Mouse (Mus musculus): ENCODE measurements around the gene BC025920.

BC025920 gene

DNA sequence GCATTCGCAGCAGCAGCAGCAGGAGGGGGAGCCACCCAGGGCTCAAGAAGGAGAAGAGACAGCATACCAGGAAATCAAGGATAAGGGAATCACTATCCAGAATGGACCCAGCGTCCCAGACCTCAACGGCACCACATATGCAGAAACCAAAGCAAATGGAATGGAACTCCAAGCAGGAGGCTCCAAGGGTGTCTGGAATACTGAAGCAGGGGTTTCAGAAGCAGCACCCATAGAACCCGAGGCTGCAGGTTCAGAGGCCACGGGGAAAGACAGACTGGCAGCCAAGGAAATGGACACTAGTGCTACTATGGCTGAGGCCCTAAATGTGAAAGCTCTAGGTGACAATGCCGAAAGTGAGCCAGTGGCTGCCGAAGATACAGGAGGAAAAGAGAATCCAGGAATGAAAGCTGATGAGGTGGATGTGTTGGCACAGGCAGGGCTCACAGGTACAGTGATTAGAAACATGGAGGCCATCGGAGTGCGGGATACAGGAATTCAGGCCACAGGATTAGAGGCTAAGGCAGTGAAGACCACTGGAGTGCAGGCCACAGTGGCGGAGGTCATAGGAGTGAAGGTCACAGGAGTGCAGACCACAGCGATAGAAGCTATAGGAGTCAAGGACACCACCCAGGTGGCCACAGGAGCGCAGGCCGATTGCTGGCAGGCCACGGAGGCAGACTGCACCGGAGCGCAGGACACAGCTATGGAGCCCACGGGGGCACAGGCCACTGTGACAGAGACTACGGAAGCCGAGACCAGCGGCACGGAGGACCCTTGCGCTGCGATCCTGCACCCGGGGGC lies 36.8 kb downstream of the BC025920 start:
- no peak for DNase-seq (ENCODE audit: low read depth, low spot score)

DNA sequence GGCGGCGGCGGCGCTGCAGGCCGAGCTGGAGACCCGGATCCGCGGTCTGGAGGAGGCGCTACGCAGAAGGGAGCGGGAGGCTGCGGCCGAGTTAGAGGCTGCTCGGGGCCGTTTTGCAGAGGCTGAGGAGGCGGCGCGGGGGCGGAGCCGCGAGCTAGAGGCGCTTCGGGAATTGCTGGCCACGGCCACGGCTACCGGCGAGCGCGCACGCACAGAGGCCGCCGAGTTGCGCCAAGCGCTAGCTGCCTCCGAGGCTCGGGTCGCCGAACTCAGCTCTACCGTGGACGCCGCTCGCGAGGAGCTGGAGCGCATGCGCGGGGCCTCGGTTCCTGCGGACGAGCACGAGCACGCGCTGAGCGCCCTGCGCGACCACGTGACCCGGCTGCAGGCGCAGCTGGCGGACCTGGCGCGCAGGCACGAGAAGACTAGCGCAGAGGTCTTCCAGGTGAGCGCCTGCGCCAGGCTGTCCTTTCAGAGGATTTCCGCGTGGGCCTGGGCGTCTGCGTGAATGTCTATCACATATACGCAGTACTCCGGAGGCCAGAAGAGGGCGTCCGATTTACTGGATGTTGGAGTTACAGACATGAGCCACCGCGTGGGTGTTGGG lies 37.5 kb downstream of the BC025920 start:
- peak; percentile 95 for DNase-seq (ENCODE audit: low read depth, low spot score)

DNA sequence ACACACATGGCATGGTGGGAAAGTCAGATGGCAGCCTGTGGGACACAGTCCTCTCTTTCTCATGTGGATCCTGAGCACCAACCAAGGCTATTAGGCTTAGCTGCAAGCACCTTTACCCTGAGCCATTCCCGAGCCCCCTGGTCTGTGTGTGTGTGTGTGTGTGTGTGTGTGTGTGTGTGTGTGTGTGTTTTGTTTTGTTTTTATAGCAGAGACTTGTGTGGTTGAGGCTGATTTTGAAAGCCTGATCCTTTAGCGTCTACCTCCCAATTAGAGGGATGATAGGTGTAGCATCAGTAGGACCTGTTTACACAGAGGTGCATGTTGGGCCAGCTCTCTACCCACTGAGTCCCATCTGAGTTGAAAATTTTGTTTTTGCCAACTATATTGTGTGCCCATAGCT lies 38.1 kb downstream of the BC025920 start:
- DNase-seq (ENCODE audit: low read depth, low spot score): no peak

DNA sequence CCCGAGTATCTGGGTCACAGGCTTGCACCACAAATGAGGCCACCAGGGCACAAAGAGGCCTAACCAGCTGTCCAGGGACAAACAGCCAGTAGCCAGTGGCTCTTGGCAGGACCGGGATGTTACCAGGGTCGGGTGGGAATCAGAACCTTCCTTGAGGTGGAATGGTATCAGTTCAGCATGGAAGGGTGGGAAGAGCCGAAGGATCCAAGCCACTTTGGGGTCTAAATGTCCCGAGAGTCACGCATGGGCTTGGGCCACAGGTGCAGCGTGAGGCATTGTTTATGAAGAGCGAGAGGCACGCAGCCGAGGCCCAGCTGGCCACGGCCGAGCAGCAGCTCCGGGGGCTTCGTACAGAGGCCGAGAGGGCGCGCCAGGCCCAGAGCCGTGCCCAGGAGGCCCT lies 38.6 kb downstream of the BC025920 start:
- DNase-seq (ENCODE audit: low read depth, low spot score): no peak

DNA sequence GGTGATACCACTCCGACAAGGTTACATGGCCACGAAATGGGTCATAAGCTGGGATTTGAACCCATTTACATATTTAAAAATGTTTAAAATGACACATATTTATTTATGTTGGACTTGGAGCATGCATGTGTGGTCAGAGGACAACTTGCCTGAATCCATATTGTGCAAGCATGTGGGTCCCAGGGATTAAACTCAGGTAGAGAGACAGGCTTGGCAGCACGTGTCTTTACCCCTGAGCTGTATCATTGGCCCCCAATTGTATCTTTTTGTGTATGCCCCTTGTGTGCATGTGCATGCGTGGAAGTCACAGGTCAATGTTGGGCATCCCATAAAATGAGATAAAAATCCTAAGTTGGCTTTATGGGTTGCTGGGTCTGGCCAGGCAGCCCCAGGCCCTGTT lies 39.3 kb downstream of the BC025920 start:
- DNase-seq (ENCODE audit: low read depth, low spot score): no peak

DNA sequence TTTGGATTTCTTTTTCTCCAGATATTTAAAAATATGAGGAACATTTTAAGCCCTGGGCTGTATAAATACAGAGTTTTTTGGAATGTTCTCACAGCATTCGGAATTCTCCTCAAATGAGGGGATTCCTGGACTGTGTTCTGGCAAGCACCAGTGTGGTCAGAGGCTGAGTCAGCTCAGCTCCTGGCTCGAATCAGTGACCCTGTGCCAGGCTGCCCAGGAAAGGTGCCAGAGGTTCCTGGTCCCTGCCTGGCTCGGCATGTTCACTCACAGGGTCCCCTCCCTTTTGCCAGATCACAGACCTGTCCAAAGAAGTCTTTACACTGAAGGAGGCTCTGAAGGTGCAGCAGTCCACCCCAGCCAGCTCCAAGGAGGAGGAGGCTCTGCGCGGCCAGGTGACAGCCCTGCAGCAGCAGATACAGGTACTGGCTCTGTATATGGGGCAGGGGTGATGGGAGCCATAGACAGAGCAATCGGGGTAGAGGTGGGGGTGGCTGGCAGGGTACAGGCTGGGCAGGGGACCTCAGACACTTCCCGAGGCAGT lies 40.0 kb downstream of the BC025920 start:
- DNase-seq (ENCODE audit: low read depth, low spot score): no peak

DNA sequence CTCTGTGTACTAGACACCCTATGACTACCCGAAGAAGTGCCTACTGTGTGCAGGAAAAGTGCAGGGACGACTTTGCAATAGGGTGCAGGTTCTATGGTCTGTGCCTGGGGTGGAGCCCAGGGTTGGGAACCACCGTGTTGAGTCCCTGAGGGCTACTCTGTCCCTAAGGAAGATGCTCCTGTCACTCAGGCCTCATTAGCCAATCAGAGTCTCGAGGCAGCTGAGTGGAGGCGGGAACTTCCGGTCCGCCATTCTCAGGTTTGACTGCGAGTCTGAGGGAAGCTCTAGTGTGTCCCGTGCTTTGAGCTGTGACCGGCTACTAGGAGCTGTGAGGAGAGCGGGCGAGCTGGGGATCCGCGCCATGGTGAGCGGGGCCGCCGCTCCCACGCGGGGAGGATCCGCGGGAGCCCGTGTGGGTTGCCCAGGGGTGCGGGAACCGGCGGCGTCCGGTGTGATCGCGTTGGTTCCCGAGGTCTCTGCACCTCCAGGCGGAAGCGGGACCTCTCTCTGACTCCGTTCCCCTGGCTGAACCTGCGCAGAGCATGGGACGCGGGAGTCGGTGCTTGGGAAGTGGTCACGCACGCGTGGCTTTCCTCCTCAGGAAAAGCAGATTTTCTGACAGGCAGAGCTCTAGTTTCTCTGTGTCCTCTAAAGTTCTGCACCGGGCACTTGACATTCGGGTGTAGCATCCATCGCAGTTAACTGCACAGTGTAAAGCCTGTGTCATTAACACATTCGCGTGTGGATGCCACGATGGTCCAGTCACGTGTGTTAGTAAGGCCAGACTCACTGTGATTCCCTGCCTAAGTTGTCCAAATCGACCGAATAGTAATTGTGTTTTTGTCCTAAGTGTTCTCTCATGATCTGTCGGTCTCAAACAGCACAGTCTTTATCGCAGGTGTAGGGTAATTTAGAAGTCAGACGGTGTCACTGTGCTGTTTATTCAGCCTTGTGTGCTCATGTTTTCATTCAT lies 43.0 kb downstream of the BC025920 start, which contains the start of gene Gm10778:
Gene Gm10778, plus strand, starts transcription at position 257 of the 973 bp plus-strand sequence.
- peak; percentile 84 for DNase-seq (ENCODE audit: low read depth, low spot score)

DNA sequence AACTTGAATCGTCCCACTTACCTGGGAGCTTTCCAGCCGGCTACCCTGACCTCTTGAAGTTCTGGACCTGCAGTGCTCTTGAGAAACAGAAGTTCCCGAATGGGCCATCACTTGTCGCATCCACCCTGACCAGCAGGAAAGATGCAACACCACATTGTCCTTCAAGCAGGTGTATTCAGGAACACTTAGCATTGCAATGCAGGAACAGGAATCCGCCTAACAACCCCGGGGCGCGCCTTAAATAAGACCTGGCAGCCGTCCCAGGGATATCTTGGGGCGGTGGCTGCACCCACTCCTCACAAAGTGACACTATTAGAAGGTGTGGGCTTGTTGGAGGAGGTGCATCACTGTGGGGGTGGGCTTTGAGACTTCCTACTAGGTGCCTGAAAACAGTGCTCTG lies 49.1 kb downstream of the BC025920 start:
- DNase-seq (ENCODE audit: low read depth, low spot score): no peak

DNA sequence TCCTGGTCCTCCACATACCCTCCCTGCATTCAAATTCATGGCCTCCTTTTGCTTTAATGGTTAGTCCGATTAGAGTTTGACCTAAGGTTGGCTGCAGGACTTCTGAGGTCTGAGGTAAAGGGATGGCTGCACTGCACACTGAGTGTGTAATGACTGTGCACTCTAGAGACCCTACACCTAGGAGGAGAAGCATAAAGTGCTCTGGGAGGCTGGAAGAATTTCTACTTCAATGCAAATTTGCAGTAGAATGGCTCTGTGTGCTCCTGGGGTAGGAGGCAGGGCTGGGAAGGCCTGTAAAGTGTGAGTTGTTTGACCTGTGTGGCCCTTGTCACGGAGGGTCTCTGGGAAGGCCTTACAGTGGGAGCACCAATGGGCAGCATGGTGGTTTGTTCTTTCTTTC lies 50.1 kb downstream of the BC025920 start:
- no peak for DNase-seq (ENCODE audit: low read depth, low spot score)
